Mouse (Mus musculus) lung, embryonic 15.5 days (tissue): ENCODE measurements at regions not wholly inside any gene's neighbourhood (a gene's known extent, or its start where the extent isn't known, plus 50 kb on each side); places are given as distances from the start of the nearest gene placed in this dataset.

Experiments
- ATAC-seq: fragments of 200-750 bp; cut with Nextera tagmentation; 2 replicates; pipeline ENCODE4 v1.8.0; 2017; ENCODE audit warnings: moderate number of reproducible peaks, borderline replicate concordance; ENCODE audit not compliant: low FRiP score, low TSS enrichment; ENCODE audit errors: extremely low read depth
- H3K27ac ChIP-seq: fragments of 300-500 bp; sonication (generic); 2 replicates; pipeline ENCODE4 v1.5.1; 2015; ENCODE audit warnings: moderate library complexity, mild to moderate bottlenecking, inconsistent platforms
- H3K27me3 ChIP-seq: fragments of 300-500 bp; sonication (generic); 2 replicates; pipeline ENCODE4 v1.6.1; 2015; ENCODE audit warnings: inconsistent platforms
- H3K36me3 ChIP-seq: fragments of 300-500 bp; sonication (generic); 2 replicates; pipeline ENCODE4 v1.6.1; 2015; ENCODE audit warnings: inconsistent platforms
- H3K4me1 ChIP-seq: fragments of 300-500 bp; sonication (generic); 2 replicates; pipeline ENCODE4 v1.6.1; 2015; ENCODE audit warnings: inconsistent platforms
- H3K4me2 ChIP-seq: fragments of 300-500 bp; sonication (generic); 2 replicates; pipeline ENCODE4 v1.6.1; 2015; ENCODE audit warnings: inconsistent platforms, mild to moderate bottlenecking, moderate library complexity
- H3K4me3 ChIP-seq: fragments of 300-500 bp; sonication (generic); 2 replicates; pipeline ENCODE4 v1.5.1; 2015; ENCODE audit warnings: mild to moderate bottlenecking, inconsistent platforms
- H3K9ac ChIP-seq: fragments of 300-500 bp; sonication (generic); 2 replicates; pipeline ENCODE4 v1.6.1; 2015; ENCODE audit warnings: inconsistent platforms
- H3K9me3 ChIP-seq: fragments of 300-500 bp; sonication (generic); 2 replicates; pipeline ENCODE4 v1.6.1; 2016; ENCODE audit warnings: inconsistent platforms
- WGBS: fragments of 180-500 bp; shearing (Covaris S2); methylation state at CpG from one replicate; pipeline ENCODE4 v1.1.7; 2015; 5-methylcytosine and 5-hydroxymethylcytosine counted together

DNA sequence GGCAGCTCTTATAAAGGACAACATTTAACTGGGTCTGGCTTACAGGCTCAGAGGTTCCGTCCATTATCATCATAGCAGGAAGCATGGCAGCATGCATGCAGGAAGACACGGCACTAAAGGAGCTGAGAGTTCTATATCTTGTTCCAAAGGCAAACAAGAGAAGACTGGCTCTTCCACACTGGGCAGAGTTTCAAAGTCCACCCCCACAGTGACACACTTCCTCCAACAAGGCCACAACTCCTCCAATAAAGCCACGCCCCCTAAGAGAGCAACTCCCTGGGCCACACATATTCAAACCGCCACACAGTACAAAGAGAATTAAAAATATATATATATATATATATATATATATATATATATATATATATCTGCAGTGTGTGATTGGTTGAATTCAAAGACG is 105.8 kb upstream of the Spata13 start:
- WGBS, result 80% methylated on average over 5 of the region's 5 CpGs
- Histone ChIP-seq H3K27ac (no peak overlapping the region), H3K9me3 (no peaks in the 10 kb centered on the region), H3K4me1 (peaks cover 12% of the 10 kb centered on the region), H3K9ac (no peak overlapping the region), H3K4me3 (no peak overlapping the region), H3K36me3 (no peaks in the 10 kb centered on the region), H3K27me3 (no peaks in the 10 kb centered on the region), H3K4me2 (no peak overlapping the region)
- no peak for ATAC-seq

DNA sequence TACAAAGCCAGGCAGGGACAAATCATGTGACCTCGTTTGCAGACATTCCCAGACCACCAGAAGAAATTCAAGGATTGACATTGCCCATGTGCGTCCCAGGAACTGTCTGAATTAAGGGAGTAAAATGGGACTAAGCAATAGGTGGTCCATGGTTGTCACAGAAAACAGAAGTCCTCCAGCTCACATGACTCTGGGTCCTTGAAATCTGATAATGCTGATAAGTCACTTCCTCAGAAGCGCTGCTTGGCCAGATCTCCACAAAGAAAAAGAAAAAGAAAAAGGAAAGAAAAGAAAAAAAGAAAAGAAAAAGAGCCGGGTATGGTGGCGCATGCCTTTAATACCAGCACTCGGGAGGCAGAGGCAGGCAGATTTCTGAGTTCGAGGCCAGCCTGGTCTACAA is 105.3 kb upstream of the Spata13 start:
- Histone ChIP-seq H3K4me1 (peaks cover 12% of the 10 kb centered on the region), H3K4me3 (no peak overlapping the region), H3K27ac (no peak overlapping the region), H3K27me3 (no peaks in the 10 kb centered on the region), H3K9me3 (no peaks in the 10 kb centered on the region), H3K36me3 (no peaks in the 10 kb centered on the region), H3K9ac (no peak overlapping the region), H3K4me2 (no peak overlapping the region)
- WGBS, result 84% methylated on average over 7 of the region's 7 CpGs
- ATAC-seq, result no peak

DNA sequence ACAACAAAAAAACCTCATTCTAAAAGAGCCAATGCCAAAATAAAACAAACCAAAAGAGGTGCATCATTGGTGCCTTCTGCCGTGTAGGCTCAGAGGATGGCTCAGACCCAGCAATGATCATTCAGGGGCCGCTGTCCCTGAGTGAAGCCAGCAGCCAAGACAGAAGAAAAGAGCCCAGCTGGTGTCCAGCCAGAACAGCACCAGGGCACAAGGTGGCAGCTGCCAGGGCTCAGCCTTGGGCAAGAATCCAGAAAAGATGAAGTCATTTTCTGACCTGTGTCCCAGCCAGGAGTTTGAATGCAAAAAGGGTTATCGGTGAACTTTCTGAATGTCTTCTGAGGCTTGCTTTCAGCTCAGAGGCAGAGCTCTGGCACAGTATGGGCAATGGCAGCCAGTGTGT is 104.8 kb upstream of the Spata13 start:
- no peak for ATAC-seq
- H3K9ac ChIP-seq, result no peak overlapping the region
- no peak overlapping the region for H3K4me3 ChIP-seq
- no peaks in the 10 kb centered on the region for H3K27me3 ChIP-seq
- H3K9me3 ChIP-seq, result no peaks in the 10 kb centered on the region
- no peak overlapping the region for H3K4me2 ChIP-seq
- H3K27ac ChIP-seq, result no peak overlapping the region
- 57% methylated on average over 3 of the region's 3 CpGs for WGBS
- peaks cover 12% of the 10 kb centered on the region for H3K4me1 ChIP-seq
- no peaks in the 10 kb centered on the region for H3K36me3 ChIP-seq

DNA sequence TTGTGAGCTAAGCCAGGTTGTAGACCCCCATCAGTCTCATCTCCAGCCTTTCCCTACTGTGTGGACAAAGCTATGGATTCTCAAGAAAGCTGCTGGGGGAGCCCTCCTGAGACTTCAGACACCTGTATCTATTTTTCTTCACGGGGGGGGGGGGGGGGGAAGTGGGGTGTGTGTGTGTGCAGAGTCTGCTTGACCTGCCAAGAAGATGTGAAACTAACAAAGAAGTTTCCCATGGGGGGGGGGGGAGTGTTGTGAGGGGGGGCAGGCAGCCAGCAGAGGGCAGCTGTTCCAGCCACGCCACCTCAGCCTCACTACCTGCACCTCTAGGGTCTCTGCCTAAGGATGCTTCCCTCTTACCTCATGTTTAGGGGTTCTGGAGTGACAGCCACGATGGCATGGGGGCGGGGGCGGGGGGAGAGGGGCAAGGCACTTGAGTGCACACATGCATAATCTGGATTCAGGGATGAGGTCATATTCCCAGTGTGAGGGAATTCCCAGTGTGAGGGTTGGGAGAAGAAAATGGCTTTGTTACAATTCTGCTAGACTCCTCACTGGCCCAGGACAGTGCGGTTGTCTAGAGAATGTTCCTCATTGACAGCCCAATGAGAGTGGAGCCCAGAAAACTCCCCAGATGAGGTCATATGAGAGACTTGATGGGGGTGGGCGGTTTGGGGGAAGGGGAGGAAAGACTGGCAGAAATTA is 104.0 kb upstream of the Spata13 start:
- no peaks in the 10 kb centered on the region for H3K27me3 ChIP-seq
- no peak overlapping the region for H3K9ac ChIP-seq
- H3K36me3 ChIP-seq, result no peaks in the 10 kb centered on the region
- no peak overlapping the region for H3K4me2 ChIP-seq
- 44% methylated on average over 7 of the region's 7 CpGs for WGBS
- H3K9me3 ChIP-seq, result no peaks in the 10 kb centered on the region
- no peak overlapping the region for H3K4me3 ChIP-seq
- no peak overlapping the region for H3K27ac ChIP-seq
- peaks cover 12% of the 10 kb centered on the region for H3K4me1 ChIP-seq
- ATAC-seq, result no peak

DNA sequence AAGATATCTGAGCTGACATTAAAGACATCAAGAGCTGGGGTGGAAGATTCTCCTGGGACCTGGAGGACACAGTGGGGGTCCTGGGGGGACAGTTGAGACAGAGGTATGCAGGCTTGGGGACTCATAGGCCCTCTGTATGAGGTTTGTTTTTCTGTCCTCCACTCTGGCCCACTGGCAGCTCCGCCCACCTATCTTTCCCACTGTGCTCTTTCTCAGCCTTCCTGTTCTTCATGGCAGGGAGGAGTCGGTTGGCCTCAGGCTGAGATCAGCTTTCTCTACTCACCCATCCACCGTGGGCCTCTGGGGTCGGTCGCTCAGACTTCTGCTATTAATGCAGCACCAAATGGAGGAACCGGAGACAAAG is 103.5 kb upstream of the Spata13 start:
- H3K4me1 ChIP-seq, result peaks cover 12% of the 10 kb centered on the region
- ATAC-seq, result no peak
- H3K36me3 ChIP-seq, result no peaks in the 10 kb centered on the region
- H3K9ac ChIP-seq, result no peak overlapping the region
- H3K9me3 ChIP-seq, result no peaks in the 10 kb centered on the region
- no peak overlapping the region for H3K4me3 ChIP-seq
- 29% methylated on average over 6 of the region's 6 CpGs for WGBS
- H3K4me2 ChIP-seq, result no peak overlapping the region
- H3K27ac ChIP-seq, result no peak overlapping the region
- H3K27me3 ChIP-seq, result no peaks in the 10 kb centered on the region

DNA sequence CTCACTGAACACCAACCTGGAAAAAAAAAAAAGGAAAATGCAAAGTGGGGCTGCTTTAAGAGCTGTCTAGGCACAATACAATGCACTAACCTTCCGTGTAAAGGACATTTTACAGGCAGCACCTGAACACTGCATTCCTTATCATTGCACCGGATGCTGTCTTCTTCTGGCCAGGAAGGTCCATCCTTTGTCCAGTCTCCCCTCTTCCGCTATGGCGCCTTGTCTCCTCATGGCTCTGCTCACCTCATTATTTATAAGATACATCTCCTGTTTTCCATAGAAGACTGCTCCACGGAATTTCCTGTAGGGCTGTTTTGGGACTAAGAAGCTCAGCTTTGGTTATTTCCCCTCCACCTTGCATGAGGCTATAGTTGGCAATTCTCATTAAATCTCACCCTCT is 102.8 kb upstream of the Spata13 start:
- ATAC-seq, result no peak
- peaks cover 12% of the 10 kb centered on the region for H3K4me1 ChIP-seq
- H3K36me3 ChIP-seq, result no peaks in the 10 kb centered on the region
- H3K4me2 ChIP-seq, result no peak overlapping the region
- no peaks in the 10 kb centered on the region for H3K9me3 ChIP-seq
- H3K4me3 ChIP-seq, result no peak overlapping the region
- H3K9ac ChIP-seq, result no peak overlapping the region
- H3K27ac ChIP-seq, result no peak overlapping the region
- H3K27me3 ChIP-seq, result no peaks in the 10 kb centered on the region
- WGBS, result 62% methylated on average over 5 of the region's 5 CpGs

DNA sequence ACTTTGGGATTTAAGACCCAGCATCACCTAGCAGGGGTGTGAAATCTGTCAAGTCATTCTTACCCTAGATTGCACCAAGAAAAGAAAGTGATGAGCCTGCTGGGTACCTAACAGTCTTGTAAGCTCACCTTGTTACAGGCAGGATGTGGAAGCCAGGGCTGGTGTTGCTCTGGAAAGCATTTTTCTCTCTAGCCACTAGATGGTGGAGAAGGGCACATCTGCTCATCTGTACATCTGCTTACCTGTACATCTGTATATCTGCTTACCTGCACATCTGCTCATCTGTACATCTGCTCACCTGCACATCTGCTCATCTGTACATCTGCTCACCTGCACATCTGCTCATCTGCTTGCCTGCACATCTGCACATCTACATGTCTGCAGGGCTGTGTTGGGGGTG is 102.0 kb upstream of the Spata13 start:
- Histone ChIP-seq H3K4me3 (no peak overlapping the region), H3K4me2 (no peak overlapping the region), H3K4me1 (peaks cover 12% of the 10 kb centered on the region), H3K9me3 (no peaks in the 10 kb centered on the region), H3K27me3 (no peaks in the 10 kb centered on the region), H3K9ac (no peak overlapping the region), H3K27ac (no peak overlapping the region), H3K36me3 (no peaks in the 10 kb centered on the region)
- no peak for ATAC-seq

DNA sequence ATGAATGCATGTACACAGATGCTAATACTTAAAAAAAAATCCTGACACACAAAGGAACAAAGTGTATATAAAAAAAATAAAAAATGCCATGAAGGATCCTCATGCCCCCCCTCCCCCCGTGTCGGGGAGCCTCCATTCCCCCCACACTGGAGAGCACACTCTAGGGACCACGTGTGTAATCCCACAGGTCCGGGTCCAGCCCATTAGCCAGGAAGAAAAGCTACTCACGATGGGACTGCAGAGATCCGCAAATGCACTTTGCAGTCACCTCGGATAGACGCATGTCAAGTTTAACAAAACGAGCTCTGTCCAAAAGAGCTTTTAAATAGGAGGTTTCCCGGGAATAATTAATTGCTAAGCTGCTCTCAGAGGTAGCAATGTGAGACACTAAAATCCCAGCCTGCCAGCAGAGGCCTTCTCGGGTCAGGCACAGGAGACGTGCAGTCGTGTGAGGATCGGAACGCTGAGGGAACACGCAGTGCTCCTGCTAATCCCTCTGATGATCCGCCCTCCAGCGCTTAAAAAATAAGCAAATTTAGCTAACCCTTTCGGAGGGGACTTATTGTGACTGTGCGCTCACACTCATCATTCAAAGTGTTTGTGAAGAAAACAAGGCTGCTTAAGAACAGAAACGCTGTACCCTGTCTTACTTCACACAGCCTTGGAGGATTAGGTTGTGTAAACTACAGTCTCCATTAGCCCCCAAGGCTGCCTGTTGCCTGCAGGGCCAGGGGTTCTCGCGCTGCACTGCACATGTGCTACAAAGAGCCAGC is 100.2 kb upstream of the Spata13 start:
- Histone ChIP-seq H3K4me1 (peaks cover 12% of the 10 kb centered on the region), H3K27ac (peak overlapping the region; percentile 10; the same call in 1 of the 2 replicates), H3K27me3 (no peaks in the 10 kb centered on the region), H3K4me2 (no peak overlapping the region; the same call in 1 of the 2 replicates), H3K36me3 (no peaks in the 10 kb centered on the region), H3K4me3 (no peak overlapping the region), H3K9ac (no peak overlapping the region), H3K9me3 (no peaks in the 10 kb centered on the region)
- ATAC-seq, result peak; percentile 78; the same call in 1 of the 2 replicates
- 41% methylated on average over 23 of the region's 23 CpGs for WGBS

DNA sequence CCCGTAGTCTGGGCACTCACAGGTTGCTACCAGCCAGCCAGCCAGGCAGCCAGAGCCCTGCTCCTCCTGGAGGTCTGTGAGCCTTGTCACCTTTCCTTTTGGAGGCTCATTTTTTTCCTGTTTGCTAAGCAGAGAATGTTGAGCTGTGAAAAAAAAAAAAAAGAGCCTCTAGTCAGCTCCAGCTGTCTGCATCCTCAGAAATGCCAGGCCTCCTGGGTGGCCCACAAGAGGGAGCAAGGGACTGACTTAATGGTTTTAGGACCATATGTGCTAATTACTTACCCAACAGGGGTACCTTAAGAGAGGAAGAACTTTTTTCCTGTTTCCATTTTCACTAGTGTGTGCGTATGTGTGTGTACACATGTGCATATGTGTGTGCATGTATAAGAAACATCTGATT is 94.8 kb upstream of the Spata13 start:
- no peak for ATAC-seq
- Histone ChIP-seq H3K27ac (no peak overlapping the region), H3K9me3 (no peaks in the 10 kb centered on the region), H3K36me3 (no peaks in the 10 kb centered on the region), H3K4me3 (no peak overlapping the region), H3K27me3 (no peaks in the 10 kb centered on the region), H3K4me1 (no peaks in the 10 kb centered on the region; the same call in 1 of the 2 replicates), H3K9ac (no peak overlapping the region), H3K4me2 (no peak overlapping the region)
- 74% methylated on average over 2 of the region's 2 CpGs for WGBS

DNA sequence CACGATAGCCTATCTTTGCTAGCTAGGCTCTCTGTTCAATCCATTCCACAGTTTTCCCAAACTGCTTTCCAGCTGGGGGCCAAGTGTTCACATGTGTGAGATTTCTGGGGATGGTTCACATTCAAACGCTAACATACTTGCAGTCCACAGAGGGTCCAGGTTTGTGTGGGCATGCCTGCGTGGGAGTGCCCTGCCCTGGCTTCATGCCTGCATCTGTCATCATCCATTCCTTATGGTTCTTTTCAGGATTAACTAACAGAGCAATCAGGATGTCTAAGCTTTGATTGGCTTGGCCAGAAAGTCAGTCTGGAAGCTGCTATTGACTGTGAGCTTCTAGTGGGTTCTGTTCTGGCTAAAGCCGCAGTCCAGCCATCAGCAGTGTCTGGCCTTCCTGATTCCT is 93.7 kb upstream of the Spata13 start:
- H3K9me3 ChIP-seq, result no peaks in the 10 kb centered on the region
- no peaks in the 10 kb centered on the region for H3K27me3 ChIP-seq
- no peak overlapping the region for H3K9ac ChIP-seq
- no peak overlapping the region for H3K4me3 ChIP-seq
- H3K4me2 ChIP-seq, result no peak overlapping the region
- no peaks in the 10 kb centered on the region for H3K36me3 ChIP-seq
- no peak for ATAC-seq
- 71% methylated on average over 4 of the region's 4 CpGs for WGBS
- no peaks in the 10 kb centered on the region for H3K4me1 ChIP-seq
- H3K27ac ChIP-seq, result no peak overlapping the region

DNA sequence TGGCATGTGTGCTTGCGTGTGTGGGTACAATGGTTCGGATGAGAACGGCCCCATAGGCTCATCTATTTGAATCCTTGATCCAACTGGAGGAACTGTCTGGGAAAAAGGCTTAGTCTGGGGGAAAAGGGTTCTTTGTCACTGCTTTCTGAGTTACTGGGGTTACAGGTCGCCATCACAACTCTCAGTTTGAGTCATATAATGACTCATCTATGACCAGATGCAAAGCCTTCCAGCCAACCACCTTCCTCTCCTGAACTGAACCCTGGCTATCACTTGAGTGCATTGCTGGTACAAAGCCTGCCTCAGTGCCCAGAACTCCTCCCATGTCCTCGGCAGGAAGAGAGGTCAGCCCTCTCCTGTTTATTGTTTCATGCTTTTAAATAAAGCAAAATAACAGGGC is 92.2 kb upstream of the Spata13 start:
- Histone ChIP-seq H3K4me3 (no peak overlapping the region), H3K36me3 (no peaks in the 10 kb centered on the region), H3K9ac (no peak overlapping the region), H3K27me3 (no peaks in the 10 kb centered on the region), H3K27ac (no peak overlapping the region), H3K9me3 (no peaks in the 10 kb centered on the region), H3K4me1 (no peaks in the 10 kb centered on the region), H3K4me2 (no peak overlapping the region)
- WGBS, result 77% methylated on average over 5 of the region's 5 CpGs
- no peak for ATAC-seq

DNA sequence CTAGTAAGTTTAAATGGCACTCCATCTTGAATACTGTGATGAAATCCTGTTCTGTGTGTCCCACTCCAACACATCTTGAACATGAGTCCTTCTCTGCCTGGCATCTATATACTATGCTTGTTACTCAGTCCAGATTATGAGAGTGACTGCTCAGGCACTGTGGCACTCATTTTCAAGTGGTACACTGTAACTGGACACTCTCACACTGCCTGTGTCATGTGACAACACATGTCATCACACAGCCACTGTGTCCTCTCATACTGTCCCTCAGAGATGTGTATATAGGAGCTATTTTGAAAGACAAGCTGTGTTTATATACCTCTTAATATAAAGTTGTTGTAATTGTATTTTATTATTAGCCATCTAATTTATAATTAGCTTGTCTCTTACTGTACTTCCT is 89.0 kb upstream of the Spata13 start:
- H3K27ac ChIP-seq, result no peak overlapping the region
- no peaks in the 10 kb centered on the region for H3K4me1 ChIP-seq
- H3K9ac ChIP-seq, result no peak overlapping the region
- no peak overlapping the region for H3K4me3 ChIP-seq
- no peaks in the 10 kb centered on the region for H3K27me3 ChIP-seq
- H3K36me3 ChIP-seq, result no peaks in the 10 kb centered on the region
- H3K9me3 ChIP-seq, result no peaks in the 10 kb centered on the region
- no peak overlapping the region for H3K4me2 ChIP-seq
- no peak for ATAC-seq
